Mouse (Mus musculus): ENCODE data around the gene Asgr2. TPM values are rescaled to one million over a fixed set of nuclear protein-coding genes. Genes with fewer than 3 reads are reported as not detected.

The Asgr2 gene
- polyA plus RNA-seq, 1 experiment: 0.51 TPM

GRCm38 (mm10) chr11:70084563-70084962 lies 7.9 kb upstream of the Asgr2 start:
- no peaks in the 10 kb centered on the region for H3K27me3 ChIP-seq (ENCODE audit: control insufficient read depth, insufficient read depth, low read length)
- 39% methylated on average over 8 of the region's 8 CpGs for WGBS

GRCm38 (mm10) chr11:70097396-70097795 lies 5.0 kb downstream of the Asgr2 start:
- WGBS: 88% methylated on average over 11 of the region's 11 CpGs

More at GRCm38 (mm10) chr11:70084563-70084962, 7.9 kb upstream of the Asgr2 start:
- no peaks in the 10 kb centered on the region for H3K36me3 ChIP-seq (ENCODE audit: control insufficient read depth, insufficient read depth, low read length)
- peaks cover 3% of the 10 kb centered on the region; the same call in 1 of the 2 replicates for H3K4me1 ChIP-seq (ENCODE audit: control insufficient read depth, insufficient read depth, insufficient read length)
- H3K27ac ChIP-seq (ENCODE audit: insufficient read depth, low read length): no peak overlapping the region
- DNase-seq (ENCODE audit: low read depth in 1 of 2, low spot score in 2 of 2): no peak
- no peak for TF ChIP-seq CTCF (IDR thresholded peaks at IDR 0.05; ENCODE audit: extremely low read depth, insufficient read depth, insufficient read length, insufficient replicate concordance)
- TF ChIP-seq POLR2A (IDR thresholded peaks at IDR 0.05; ENCODE audit: low read depth, low read length): no peak
- no peak overlapping the region for H3K4me3 ChIP-seq (ENCODE audit: extremely low read depth, insufficient read depth, insufficient read length)

DNA sequence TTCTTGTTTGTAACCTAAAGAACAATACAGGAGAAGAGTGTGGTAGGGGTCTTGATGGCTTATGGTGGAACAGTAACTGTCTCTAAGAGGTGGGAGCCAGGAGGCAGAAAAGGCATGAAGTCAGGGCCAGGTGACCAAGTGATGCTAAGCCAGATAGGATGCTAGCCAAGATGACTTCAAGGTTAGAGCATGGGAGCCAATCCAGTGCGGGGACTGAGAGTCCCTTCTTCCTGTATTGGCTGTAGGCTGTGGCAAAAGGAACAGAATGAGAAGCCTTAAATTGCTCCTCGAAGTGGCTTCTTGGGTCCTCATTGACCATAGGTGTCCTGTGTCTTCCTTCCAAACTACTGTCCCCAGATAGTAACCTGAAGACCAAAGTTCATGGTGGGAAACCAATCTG lies 6.7 kb downstream of the Asgr2 start:
- H3K36me3 ChIP-seq (ENCODE audit: control insufficient read depth, insufficient read depth, low read length): no peaks in the 10 kb centered on the region

More at GRCm38 (mm10) chr11:70097396-70097795, 5.0 kb downstream of the Asgr2 start:
- TF ChIP-seq POLR2A (IDR thresholded peaks at IDR 0.05; ENCODE audit: low read depth, low read length): no peak
- TF ChIP-seq CTCF (IDR thresholded peaks at IDR 0.05; ENCODE audit: extremely low read depth, insufficient read depth, insufficient read length, insufficient replicate concordance): no peak
- no peaks in the 10 kb centered on the region for H3K36me3 ChIP-seq (ENCODE audit: control insufficient read depth, insufficient read depth, low read length)
- DNase-seq (ENCODE audit: low read depth in 1 of 2, low spot score in 2 of 2): no peak
- no peak overlapping the region for H3K4me3 ChIP-seq (ENCODE audit: extremely low read depth, insufficient read depth, insufficient read length)
- no peaks in the 10 kb centered on the region for H3K27me3 ChIP-seq (ENCODE audit: control insufficient read depth, insufficient read depth, low read length)
- H3K27ac ChIP-seq (ENCODE audit: insufficient read depth, low read length): no peak overlapping the region
- H3K4me1 ChIP-seq (ENCODE audit: control insufficient read depth, insufficient read depth, insufficient read length): no peaks in the 10 kb centered on the region

GRCm38 (mm10) chr11:70099809-70100208 lies 7.4 kb downstream of the Asgr2 start:
- H3K4me1 ChIP-seq (ENCODE audit: control insufficient read depth, insufficient read depth, insufficient read length): no peaks in the 10 kb centered on the region
- no peaks in the 10 kb centered on the region for H3K27me3 ChIP-seq (ENCODE audit: control insufficient read depth, insufficient read depth, low read length)
- H3K36me3 ChIP-seq (ENCODE audit: control insufficient read depth, insufficient read depth, low read length): no peaks in the 10 kb centered on the region
- WGBS: 84% methylated on average over 2 of the region's 2 CpGs
- DNase-seq (ENCODE audit: low read depth in 1 of 2, low spot score in 2 of 2): no peak
- H3K4me3 ChIP-seq (ENCODE audit: extremely low read depth, insufficient read depth, insufficient read length): no peak overlapping the region
- no peak overlapping the region for H3K27ac ChIP-seq (ENCODE audit: insufficient read depth, low read length)
- no peak for TF ChIP-seq CTCF (IDR thresholded peaks at IDR 0.05; ENCODE audit: extremely low read depth, insufficient read depth, insufficient read length, insufficient replicate concordance)
- no peak for TF ChIP-seq POLR2A (IDR thresholded peaks at IDR 0.05; ENCODE audit: low read depth, low read length)

More for the DNA sequence above, 6.7 kb downstream of the Asgr2 start:
- Histone ChIP-seq H3K27ac (ENCODE audit: insufficient read depth, low read length) (no peak overlapping the region), H3K27me3 (ENCODE audit: control insufficient read depth, insufficient read depth, low read length) (no peaks in the 10 kb centered on the region), H3K4me3 (ENCODE audit: extremely low read depth, insufficient read depth, insufficient read length) (no peak overlapping the region), H3K4me1 (ENCODE audit: control insufficient read depth, insufficient read depth, insufficient read length) (no peaks in the 10 kb centered on the region)
- DNase-seq (ENCODE audit: low read depth in 1 of 2, low spot score in 2 of 2): no peak
- TF ChIP-seq CTCF (IDR thresholded peaks at IDR 0.05; ENCODE audit: extremely low read depth, insufficient read depth, insufficient read length, insufficient replicate concordance) (no peak), POLR2A (IDR thresholded peaks at IDR 0.05; ENCODE audit: low read depth, low read length) (no peak)
- WGBS: 85% methylated on average over 2 of the region's 2 CpGs

DNA sequence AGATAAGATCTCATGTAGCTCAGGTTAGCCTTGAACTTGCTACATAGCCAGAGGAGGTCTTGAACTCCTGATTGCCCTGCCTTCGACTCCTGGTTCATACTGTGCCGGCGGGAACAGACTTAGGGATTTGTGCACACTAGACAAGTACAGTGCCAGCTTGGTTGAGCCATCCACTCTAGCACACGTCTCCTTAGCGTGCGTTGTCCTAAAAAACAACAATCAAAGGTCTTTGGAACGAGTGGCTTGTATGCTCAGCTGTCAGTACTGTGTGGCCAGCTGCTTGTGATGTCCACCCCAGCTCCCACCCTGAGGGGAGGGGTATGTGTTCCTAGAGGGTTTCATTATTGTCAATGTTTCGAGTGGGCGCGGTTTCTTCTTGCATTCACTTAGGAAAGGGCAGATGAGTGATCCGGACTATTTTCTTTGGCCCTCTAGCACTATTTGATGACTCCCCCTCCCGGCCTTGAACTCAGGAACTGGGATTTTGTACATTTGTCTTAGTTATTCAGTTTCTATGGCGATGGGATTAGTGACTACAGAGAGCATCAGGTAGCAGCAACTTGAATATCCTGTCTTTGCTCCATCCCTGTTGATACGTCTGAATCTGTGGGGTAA lies 11.4 kb downstream of the Asgr2 start:
- H3K36me3 ChIP-seq (ENCODE audit: control insufficient read depth, insufficient read depth, low read length): no peaks in the 10 kb centered on the region
- no peak overlapping the region for H3K4me3 ChIP-seq (ENCODE audit: extremely low read depth, insufficient read depth, insufficient read length)
- WGBS: 88% methylated on average over 14 of the region's 14 CpGs
- DNase-seq (ENCODE audit: low read depth in 1 of 2, low spot score in 2 of 2): no peak
- TF ChIP-seq CTCF (IDR thresholded peaks at IDR 0.05; ENCODE audit: extremely low read depth, insufficient read depth, insufficient read length, insufficient replicate concordance) (no peak), POLR2A (IDR thresholded peaks at IDR 0.05; ENCODE audit: low read depth, low read length) (no peak)
- no peak overlapping the region for H3K27ac ChIP-seq (ENCODE audit: insufficient read depth, low read length)
- no peaks in the 10 kb centered on the region for H3K27me3 ChIP-seq (ENCODE audit: control insufficient read depth, insufficient read depth, low read length)
- no peaks in the 10 kb centered on the region for H3K4me1 ChIP-seq (ENCODE audit: control insufficient read depth, insufficient read depth, insufficient read length)

- H3K4me1 ChIP-seq (ENCODE audit: control insufficient read depth, insufficient read depth, insufficient read length): no peaks in the 10 kb centered on the region
- WGBS: 92% methylated on average over 8 of the region's 8 CpGs
- no peak for DNase-seq (ENCODE audit: low read depth in 1 of 2, low spot score in 2 of 2)
Measured at GRCm38 (mm10) chr11:70107085-70107484, 14.6 kb downstream of the Asgr2 start.

GRCm38 (mm10) chr11:70110146-70110545 lies 17.7 kb downstream of the Asgr2 start:
- TF ChIP-seq POLR2A (IDR thresholded peaks at IDR 0.05; ENCODE audit: low read depth, low read length): no peak
- TF ChIP-seq CTCF (IDR thresholded peaks at IDR 0.05; ENCODE audit: extremely low read depth, insufficient read depth, insufficient read length, insufficient replicate concordance): peak; percentile 48; the same call in 1 of the 2 replicates
- Histone ChIP-seq H3K4me1 (ENCODE audit: control insufficient read depth, insufficient read depth, insufficient read length) (no peaks in the 10 kb centered on the region), H3K4me3 (ENCODE audit: extremely low read depth, insufficient read depth, insufficient read length) (no peak overlapping the region), H3K27me3 (ENCODE audit: control insufficient read depth, insufficient read depth, low read length) (no peaks in the 10 kb centered on the region), H3K36me3 (ENCODE audit: control insufficient read depth, insufficient read depth, low read length) (no peaks in the 10 kb centered on the region), H3K27ac (ENCODE audit: insufficient read depth, low read length) (no peak overlapping the region)
- 66% methylated on average over 3 of the region's 3 CpGs for WGBS
- DNase-seq (ENCODE audit: low read depth in 1 of 2, low spot score in 2 of 2): peak; percentile 7 to 28

More at GRCm38 (mm10) chr11:70107085-70107484, 14.6 kb downstream of the Asgr2 start:
- H3K36me3 ChIP-seq (ENCODE audit: control insufficient read depth, insufficient read depth, low read length): no peaks in the 10 kb centered on the region
- no peak overlapping the region for H3K27ac ChIP-seq (ENCODE audit: insufficient read depth, low read length)
- H3K27me3 ChIP-seq (ENCODE audit: control insufficient read depth, insufficient read depth, low read length): no peaks in the 10 kb centered on the region
- no peak for TF ChIP-seq CTCF (IDR thresholded peaks at IDR 0.05; ENCODE audit: extremely low read depth, insufficient read depth, insufficient read length, insufficient replicate concordance)
- TF ChIP-seq POLR2A (IDR thresholded peaks at IDR 0.05; ENCODE audit: low read depth, low read length): no peak
- no peak overlapping the region for H3K4me3 ChIP-seq (ENCODE audit: extremely low read depth, insufficient read depth, insufficient read length)

Measured in spleen, adult 2 months (tissue).